Mouse (Mus musculus): Measurements from ENCODE around the gene Spag6. TPM values are rescaled to one million over a fixed set of nuclear protein-coding genes. Genes with fewer than 3 reads are reported as not detected.

Spag6 gene
- polyA plus RNA-seq (2014; fragmentation: Illumina TruSeq; extraction: RNeasy Lipid Tissue Mini Kit (QIAGEN cat#74804); ENCODE audit: low replicate concordance) = 0.45 TPM

DNA sequence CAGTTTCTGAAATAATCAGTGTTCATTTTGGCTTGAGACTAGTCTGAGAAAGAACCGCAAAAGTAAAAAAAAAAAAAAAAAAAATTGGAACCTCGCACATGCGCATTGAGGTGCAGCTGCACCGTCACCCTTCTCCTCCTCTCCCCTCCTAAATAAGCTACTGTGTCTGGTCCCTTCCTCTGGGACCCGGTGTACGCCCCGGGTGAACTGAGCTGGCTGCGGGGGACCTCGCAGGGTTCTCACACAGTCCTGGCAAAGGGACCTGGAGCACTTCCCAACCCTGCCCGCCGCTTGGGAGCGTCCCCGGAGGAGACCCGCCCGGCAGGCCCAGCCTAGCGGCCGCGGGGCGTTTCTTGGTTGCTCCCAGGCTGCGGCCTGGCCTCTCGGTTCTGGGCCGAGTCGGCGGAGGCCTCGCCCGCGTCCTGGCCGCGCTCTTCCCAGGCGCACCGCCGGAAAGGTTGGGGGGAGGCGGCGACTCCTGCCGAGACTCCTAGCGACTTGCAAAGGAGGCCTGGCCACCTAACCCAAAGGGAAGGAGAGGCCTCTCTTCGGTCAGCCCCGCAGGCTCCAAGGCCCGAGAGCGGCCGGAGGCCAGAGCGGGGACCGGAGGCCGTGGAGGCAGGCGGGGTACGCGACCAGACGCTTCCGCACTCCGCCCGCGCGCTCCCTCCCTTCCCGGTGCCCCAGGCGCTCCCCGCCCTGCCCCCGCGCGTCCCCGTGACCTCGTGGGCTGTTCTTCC is at the start of gene Spag6:
TSS of gene Spag6 (plus strand) at position 162 of the 740 bp plus-strand sequence.

DNA sequence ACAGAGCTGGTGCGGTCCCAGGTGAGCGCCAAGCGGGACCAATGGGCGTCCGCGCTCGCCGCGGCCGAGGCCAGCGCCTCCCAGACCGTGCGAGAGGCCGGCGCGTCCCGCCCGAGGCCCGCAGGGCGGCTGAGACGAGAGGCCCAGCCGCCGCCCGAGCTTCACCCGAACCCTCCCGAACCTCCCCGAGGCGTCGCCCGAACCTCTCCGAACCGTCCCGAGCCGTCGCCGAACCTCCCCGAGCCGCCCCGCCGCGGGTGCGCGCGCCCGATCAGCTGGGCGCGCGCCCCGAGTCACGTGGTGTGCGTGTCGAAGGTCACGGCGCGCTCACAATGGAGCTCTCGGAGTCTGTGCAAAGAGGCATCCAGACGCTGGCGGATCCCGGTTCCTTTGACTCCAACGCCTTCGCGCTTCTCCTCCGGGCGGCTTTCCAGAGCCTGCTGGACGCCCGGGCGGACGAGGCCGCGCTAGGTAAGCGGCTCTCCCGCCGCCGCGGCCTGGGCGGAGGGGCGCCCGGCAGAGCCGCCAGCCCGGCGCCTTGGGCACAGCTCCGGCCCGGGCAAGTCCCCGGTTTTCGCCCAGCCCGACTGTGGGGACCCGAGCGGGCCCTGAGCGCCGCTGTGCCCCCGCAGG is 21.6 kb upstream of the Spag6 start, which contains the start of gene Commd3:
TSS of gene Commd3 (plus strand) at position 252 of the 633 bp plus-strand sequence.

DNA sequence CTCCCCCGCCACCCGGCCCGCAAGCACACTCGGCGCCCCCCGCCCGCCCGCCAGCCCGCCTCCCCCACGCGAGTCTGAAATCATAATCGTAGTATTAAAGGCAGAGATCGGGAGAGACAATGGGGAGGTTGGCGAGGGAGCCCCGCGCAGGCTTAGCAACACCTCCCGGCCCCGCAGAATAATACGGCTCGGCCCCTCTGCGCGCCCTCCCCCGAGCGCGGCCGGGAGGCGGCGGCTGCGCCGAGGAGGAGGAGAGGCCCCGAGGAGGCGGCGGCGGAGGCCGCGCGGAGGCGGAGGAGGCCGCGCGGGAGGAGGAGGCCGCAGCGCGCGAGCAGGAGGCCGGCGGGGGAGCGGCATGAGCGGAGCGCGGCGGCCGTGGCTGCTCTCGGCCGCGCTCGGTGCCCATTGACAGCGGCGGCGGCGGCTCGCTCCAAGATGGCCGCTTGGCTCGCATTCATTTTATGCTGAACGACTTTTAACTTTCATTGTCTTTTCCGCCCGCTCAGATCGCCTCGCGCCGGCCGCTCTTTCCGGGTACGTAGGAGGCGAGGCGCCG is 16.8 kb upstream of the Spag6 start, which contains the start of gene Bmi1:
TSS of gene Bmi1 (plus strand) at position 83 of the 556 bp plus-strand sequence.

Other genes starting within 250 kb of the Spag6 start
- 422 TPM for gene Commd3, start 21.6 kb upstream of the Spag6 start, polyA plus RNA-seq (2014; fragmentation: Illumina TruSeq; extraction: RNeasy Lipid Tissue Mini Kit (QIAGEN cat#74804); ENCODE audit: low replicate concordance)
- 71.4 TPM for gene Bmi1, start 17.0 kb upstream of the Spag6 start, polyA plus RNA-seq (2014; fragmentation: Illumina TruSeq; extraction: RNeasy Lipid Tissue Mini Kit (QIAGEN cat#74804); ENCODE audit: low replicate concordance)